Mouse (Mus musculus): Measurements from ENCODE around the gene Ddc. TPM values are rescaled to one million over a fixed set of nuclear protein-coding genes. Genes with fewer than 3 reads are reported as not detected.

Ddc gene
- total RNA-seq, 2 experiments from 2014 or later: 0.61 to 0.81 TPM

- Histone ChIP-seq H3K27ac (peak overlapping the region; percentile 97), H3K4me3 (peak overlapping the region; percentile 23; the same call in 1 of the 2 replicates)
- intact Hi-C loops (cut with DNase I): no loop called here
- DNase-seq: peak; percentile 84
- TF ChIP-seq CTCF (IDR thresholded peaks at IDR 0.05): no peak
Observed at GRCm38 (mm10) chr11:11845044-11845443, 52.9 kb downstream of the Ddc start.

GRCm38 (mm10) chr11:11844367-11844971 is 53.5 kb downstream of the Ddc start:
- intact Hi-C loops (cut with DNase I): loop anchor here (1.0 kb wide), 2 partner anchors 121 to 129 kb away; no protein-coding TSS in a partner anchor

GRCm38 (mm10) chr11:11841590-11841989 is 56.4 kb downstream of the Ddc start:
- no peak for DNase-seq
- TF ChIP-seq CTCF (IDR thresholded peaks at IDR 0.05): no peak
- Histone ChIP-seq H3K27ac (no peak overlapping the region), H3K4me3 (no peak overlapping the region)
- intact Hi-C loops (cut with DNase I): no loop called here

More at GRCm38 (mm10) chr11:11844367-11844971, 53.5 kb downstream of the Ddc start:
- peak overlapping the region; percentile 23; the same call in 1 of the 2 replicates for H3K4me3 ChIP-seq
- DNase-seq: peak; percentile 96
- peak; percentile 95 for TF ChIP-seq CTCF (IDR thresholded peaks at IDR 0.05)
- H3K27ac ChIP-seq: peak overlapping the region; percentile 97

- no peak for DNase-seq
- Histone ChIP-seq H3K27ac (no peak overlapping the region; the same call in 1 of the 2 replicates), H3K4me3 (no peak overlapping the region)
- intact Hi-C loops (cut with DNase I): no loop called here
- TF ChIP-seq CTCF (IDR thresholded peaks at IDR 0.05): no peak
Observed at GRCm38 (mm10) chr11:11840746-11841145, 57.2 kb downstream of the Ddc start.

GRCm38 (mm10) chr11:11839874-11840273 is 58.1 kb downstream of the Ddc start:
- intact Hi-C loops (cut with DNase I): no loop called here
- no peak overlapping the region for H3K4me3 ChIP-seq
- no peak for TF ChIP-seq CTCF (IDR thresholded peaks at IDR 0.05)
- DNase-seq: no peak
- no peak overlapping the region for H3K27ac ChIP-seq

- no peak for DNase-seq
- no peak for TF ChIP-seq CTCF (IDR thresholded peaks at IDR 0.05)
- H3K4me3 ChIP-seq: no peak overlapping the region
- peak overlapping the region; percentile 74; the same call in 1 of the 2 replicates for H3K27ac ChIP-seq
- intact Hi-C loops (cut with DNase I): no loop called here
Observed at GRCm38 (mm10) chr11:11837384-11837783, 60.6 kb downstream of the Ddc start.

GRCm38 (mm10) chr11:11836713-11837370 is 61.1 kb downstream of the Ddc start:
- Histone ChIP-seq H3K4me3 (peak overlapping the region; percentile 50), H3K27ac (peak overlapping the region; percentile 74)
- intact Hi-C loops (cut with DNase I): no loop called here
- DNase-seq: no peak
- TF ChIP-seq CTCF (IDR thresholded peaks at IDR 0.05): no peak

GRCm38 (mm10) chr11:11836262-11836661 is 61.7 kb downstream of the Ddc start:
- peak; percentile 35 for DNase-seq
- Histone ChIP-seq H3K4me3 (peak overlapping the region; percentile 50), H3K27ac (peak overlapping the region; percentile 74)
- TF ChIP-seq CTCF (IDR thresholded peaks at IDR 0.05): no peak
- intact Hi-C loops (cut with DNase I): no loop called here

- Histone ChIP-seq H3K27ac (peak overlapping the region; percentile 74), H3K4me3 (no peak overlapping the region)
- TF ChIP-seq CTCF (IDR thresholded peaks at IDR 0.05): no peak
- intact Hi-C loops (cut with DNase I): no loop called here
- no peak for DNase-seq
Observed at GRCm38 (mm10) chr11:11835791-11836190, 62.2 kb downstream of the Ddc start.

GRCm38 (mm10) chr11:11835361-11835760 is 62.6 kb downstream of the Ddc start:
- TF ChIP-seq CTCF (IDR thresholded peaks at IDR 0.05): no peak
- no peak for DNase-seq
- intact Hi-C loops (cut with DNase I): no loop called here
- Histone ChIP-seq H3K4me3 (no peak overlapping the region), H3K27ac (0 out of 2 replicates have a peak overlapping the region, but pooled peaks have one; percentile 40)

GRCm38 (mm10) chr11:11833100-11833499 is 64.8 kb downstream of the Ddc start:
- intact Hi-C loops (cut with DNase I): no loop called here
- H3K4me3 ChIP-seq: no peak overlapping the region
- no peak for DNase-seq

GRCm38 (mm10) chr11:11832755-11833084 is 65.2 kb downstream of the Ddc start:
- Histone ChIP-seq H3K27ac (peak overlapping the region; percentile 61), H3K4me3 (no peak overlapping the region)
- intact Hi-C loops (cut with DNase I): no loop called here
- no peak for DNase-seq
- no peak for TF ChIP-seq CTCF (IDR thresholded peaks at IDR 0.05)

More at GRCm38 (mm10) chr11:11833100-11833499, 64.8 kb downstream of the Ddc start:
- peak overlapping the region; percentile 61; the same call in 1 of the 2 replicates for H3K27ac ChIP-seq
- TF ChIP-seq CTCF (IDR thresholded peaks at IDR 0.05): no peak

GRCm38 (mm10) chr11:11831940-11832754 is 65.8 kb downstream of the Ddc start:
- Histone ChIP-seq H3K4me3 (no peak overlapping the region), H3K27ac (peak overlapping the region; percentile 61)
- TF ChIP-seq CTCF (IDR thresholded peaks at IDR 0.05): no peak
- DNase-seq: no peak
- intact Hi-C loops (cut with DNase I): no loop called here

Data from gastrocnemius, adult 2 months (tissue).